Mouse (Mus musculus) megakaryocyte, adult 5-6 weeks (primary cell): ENCODE data around the gene Hoxb2. TPM values are rescaled to one million over a fixed set of nuclear protein-coding genes. Genes with fewer than 3 reads are reported as not detected.
A peak's percentile ranks its signal among the peaks of the same experiment; 100 is the strongest.

Experiments
- ATAC-seq: 2 replicates; pipeline ENCODE4 v1.8.0; 2016; ENCODE audit warnings: mild to moderate bottlenecking, inconsistent platforms; ENCODE audit not compliant: poor library complexity, severe bottlenecking
- total RNA-seq, 2 experiments: library from RNA; stranded (forward) in 1 of 2; stranded (reverse) in 1 of 2; fragments of 153-499, 151-499 nt in 1 of 2; fragments of 221-1000, 200-1000 nt in 1 of 2; gene quantifications; 2 replicates each; pipeline versions ENCODE4 v1.2.3 to v1.2.4; 2015 to 2017

Gene Hoxb2
- total RNA-seq, 2 experiments from 2014 or later: not detected

DNA sequence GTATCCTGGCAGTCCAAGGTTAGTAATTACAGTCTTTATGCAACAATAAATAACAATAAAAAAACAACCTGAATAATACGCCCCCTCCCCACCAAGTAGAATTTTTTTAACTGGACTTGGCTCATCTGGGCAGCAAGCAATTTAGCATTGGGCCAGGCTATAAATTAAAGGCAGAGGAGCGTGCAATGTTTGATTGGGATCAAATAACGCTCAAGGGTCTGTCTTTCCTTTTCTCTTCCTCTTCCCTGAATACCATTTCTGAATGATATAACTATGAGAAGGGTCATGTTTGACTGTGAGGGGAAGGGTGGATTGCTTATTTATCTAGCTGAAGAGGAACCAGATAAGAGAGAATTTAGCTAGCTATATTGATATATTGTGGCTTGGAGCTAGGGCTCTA is 1.3 kb upstream of the Hoxb2 start:
- ATAC-seq: no peak

DNA sequence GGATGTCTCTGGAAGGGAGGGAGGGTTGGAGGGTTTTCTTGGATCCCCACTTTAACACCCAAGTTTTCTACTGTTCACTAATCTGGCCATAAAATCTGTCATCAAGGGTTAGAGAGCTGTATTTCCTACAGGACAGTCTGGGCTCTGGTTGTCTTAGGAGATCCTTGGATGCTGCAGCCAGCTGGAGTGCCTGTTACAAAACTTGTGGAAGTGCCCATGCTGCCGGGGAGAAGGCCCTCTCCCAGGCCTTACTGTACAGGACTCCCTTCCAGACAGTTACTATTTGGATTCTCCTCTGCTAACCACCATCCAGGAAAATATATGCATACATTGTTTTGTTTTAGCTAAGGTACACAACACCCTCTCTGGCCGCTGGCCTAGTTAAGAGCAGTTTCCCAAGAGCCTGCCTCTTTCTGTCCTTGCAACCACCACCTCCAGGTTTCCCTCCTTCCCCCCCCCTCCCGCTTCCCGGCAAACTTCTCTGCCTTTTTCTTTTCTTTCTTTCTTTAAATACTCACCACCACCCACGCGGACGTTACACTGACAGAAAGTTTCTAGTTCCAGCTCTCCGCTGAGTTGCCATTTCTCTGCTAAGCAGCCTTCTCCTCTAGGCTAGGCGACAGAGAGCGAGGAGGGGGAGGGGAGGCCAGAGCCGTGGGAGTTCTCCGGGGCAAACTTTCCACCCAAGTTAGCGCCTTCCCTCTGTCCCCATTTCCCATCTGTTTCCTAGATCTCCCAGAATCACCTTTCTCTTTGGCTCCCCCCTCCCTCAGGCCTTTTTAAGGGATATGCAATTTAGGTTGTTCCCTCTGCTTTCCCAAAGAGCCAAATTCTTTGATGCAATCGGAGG is 609 bp upstream of the Hoxb2 start:
- ATAC-seq: no peak

DNA sequence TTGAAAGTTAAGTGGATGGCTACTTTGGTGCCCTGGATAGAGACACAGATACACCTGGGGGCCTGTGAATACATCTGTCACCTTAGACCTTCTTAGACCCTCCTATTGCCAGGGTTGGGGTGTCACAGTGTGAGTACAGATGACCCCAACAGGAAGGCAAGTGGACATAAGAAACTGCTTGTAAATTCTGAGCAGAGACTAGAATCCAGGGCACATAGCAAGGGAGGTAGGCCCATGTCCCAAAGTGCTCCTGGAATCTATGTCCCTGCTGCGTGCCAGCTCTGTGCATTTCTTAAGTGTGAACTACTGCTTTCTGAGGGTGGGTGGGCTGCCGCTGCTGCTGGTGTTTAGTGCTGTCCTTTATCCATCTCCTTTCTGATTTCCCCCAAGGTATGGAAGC is 466 bp downstream of the Hoxb2 start:
- no peak for ATAC-seq

DNA sequence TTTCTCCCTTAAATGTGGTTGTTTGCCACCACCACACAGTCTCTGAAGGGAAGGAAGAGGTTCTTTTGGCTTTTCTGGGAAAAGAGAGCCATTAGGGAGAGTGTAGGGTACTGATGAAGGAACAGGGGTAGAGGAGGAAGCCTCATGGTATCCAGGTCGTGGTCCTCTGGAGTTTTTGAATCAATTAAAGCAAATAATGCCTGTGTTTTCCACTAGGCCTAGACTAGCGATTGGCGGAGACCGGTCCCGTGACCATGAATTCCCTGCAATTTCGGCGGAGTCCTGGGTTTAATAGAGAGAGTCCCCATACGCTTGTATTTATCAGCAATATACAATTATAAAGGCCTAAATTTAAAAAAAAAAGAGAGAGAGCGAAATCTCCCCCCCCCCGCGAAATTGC is 987 bp downstream of the Hoxb2 start:
- ATAC-seq: no peak

DNA sequence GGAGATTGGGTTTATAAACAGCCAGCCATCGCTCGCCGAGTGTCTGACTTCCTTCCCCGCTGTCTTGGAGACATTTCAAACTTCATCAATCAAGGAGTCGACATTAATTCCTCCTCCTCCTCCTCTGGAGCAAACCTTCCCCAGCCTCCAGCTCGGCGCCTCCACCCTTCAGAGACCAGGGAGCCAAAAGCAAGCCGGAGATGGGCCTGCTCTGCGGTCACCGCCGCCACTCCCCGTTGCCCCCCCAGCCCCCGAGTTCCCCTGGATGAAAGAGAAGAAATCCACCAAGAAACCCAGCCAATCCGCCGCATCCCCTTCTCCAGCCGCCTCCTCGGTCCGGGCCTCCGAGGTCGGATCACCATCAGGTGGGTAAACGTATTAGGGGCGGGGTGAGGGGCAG is 1.5 kb downstream of the Hoxb2 start:
- no peak for ATAC-seq

DNA sequence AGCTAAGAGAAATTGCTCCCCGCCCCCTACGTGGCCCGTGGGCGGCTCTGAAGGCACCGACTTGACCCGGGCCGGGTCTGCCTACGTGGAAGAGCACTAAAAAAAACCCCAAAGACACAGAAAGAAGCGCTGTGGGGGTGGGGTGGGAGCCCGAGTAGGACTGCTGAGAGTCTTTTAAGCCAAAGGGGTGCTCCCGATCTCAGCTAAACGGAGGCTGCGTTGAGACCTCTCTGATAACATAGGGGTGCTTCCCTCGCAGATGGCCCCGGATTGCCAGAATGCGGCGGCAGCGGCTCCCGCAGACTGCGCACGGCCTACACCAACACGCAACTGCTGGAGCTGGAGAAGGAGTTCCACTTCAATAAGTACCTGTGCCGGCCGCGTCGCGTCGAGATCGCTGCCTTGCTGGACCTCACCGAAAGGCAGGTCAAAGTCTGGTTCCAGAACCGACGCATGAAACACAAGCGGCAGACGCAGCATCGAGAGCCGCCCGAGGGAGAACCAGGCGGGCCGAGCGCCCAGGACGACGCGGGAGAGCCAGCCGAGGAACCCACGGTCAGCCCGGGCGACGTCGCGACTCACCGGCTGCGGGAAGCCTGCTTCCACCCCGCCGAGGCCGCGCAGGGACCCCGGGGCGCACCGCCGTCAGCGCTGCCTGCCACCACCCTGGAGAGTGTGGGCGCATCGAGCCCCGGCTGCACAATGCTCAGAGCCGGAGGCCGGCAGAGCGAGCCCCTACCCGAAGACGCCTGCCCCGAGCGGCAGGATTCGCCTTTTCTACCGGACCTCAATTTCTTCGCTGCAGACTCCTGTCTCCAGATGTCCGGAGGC is 2.6 kb downstream of the Hoxb2 start:
- no peak for ATAC-seq

DNA sequence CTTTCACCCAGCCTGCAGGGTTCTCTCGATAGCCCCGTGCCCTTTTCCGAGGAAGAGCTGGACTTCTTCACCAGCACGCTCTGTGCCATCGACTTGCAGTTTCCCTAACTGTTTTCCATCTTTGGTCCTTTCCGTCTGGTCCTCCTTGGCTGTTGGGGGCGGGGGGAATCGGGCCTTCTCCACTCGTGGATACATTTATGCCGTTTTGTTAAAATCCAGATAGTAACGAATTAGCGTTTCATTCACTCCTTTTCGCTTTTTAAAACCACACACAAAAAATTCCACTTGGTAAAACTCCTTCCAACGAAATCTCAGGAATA is 3.2 kb downstream of the Hoxb2 start:
- ATAC-seq: no peak

DNA sequence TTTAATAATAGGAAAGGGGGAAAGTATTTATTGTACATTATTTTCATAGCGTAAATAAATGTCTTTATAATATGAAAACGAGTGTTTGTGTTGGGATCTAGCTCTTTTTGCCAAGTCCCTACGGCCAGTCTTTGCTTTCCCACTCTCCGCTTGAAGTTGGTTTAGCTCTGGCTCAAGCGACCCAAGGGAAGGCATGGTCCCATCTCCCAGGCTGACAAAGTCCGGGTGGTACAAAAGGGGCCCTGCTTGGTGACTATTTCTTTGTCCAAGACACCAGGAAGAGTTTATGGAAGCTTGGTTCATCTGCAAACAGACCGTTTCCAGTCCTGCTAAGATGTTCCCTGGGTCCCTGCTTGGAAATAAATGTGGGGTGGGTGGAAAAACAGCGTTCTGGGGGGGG is 3.6 kb downstream of the Hoxb2 start:
- ATAC-seq: no peak

DNA sequence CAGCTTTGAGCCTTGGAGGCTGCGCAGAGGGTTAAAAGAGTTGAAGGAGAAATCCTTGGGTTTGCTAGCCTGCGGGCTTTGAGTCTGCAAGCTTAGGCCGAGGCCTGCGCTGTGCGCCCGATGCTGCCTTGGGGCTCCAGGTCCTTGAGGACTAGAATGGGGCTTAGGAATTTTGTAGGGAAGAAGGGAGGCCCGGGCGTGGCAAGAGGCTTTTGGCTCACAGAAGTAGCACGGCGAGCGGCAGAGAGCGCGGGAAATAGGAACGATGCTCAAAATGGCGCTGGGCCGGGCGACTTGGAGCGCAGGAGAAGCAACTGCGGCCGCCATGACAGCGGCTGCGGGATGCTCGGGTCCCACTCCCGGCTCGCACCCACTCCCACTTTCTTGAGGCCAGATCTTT is 4.1 kb downstream of the Hoxb2 start:
- ATAC-seq: no peak

DNA sequence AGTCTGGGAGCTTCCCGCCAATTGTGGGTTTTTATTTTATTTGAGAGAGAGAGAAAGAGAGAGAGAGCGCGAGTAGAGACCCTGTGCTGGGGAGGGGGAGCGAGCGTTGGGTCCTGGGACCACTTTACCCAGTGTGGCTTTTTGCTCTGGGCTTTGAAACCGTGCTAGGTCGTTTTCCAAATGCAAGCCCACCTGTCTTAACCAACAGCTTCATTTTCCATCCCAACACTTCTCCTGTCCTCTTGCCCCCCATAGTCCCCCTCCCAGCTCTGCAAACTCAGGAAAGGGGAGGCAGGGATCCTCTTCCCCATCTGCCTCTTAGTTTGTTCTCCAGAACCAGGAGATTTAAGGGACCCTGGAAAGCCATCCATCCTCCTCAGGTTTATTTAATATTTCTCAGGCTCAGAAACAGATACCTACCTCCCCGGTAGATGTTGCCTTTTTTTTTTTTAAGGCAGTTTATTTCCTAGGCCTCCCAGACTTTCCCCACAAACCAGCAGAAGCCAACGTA is 4.5 kb downstream of the Hoxb2 start:
- no peak for ATAC-seq

DNA sequence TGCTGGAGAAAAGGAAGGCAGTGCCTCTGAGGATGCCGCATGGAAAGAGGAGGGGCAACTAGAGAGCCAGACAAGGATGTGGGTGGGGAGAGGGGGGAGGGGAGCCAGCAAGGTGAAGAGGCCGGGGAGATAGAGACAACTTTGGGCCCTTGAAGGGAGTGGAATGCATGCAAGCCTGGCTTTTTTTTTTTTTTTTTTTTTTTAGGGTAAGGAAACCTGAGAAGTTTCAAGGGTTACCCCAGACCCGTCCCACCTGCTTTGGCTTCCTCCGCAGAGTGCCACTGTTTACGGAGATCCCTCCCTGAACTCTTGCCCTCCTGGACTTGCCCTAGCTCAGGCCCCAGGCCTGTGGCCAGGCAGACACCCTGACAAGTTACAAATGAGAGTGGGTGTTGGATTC is 13.5 kb downstream of the Hoxb2 start:
- ATAC-seq: no peak

DNA sequence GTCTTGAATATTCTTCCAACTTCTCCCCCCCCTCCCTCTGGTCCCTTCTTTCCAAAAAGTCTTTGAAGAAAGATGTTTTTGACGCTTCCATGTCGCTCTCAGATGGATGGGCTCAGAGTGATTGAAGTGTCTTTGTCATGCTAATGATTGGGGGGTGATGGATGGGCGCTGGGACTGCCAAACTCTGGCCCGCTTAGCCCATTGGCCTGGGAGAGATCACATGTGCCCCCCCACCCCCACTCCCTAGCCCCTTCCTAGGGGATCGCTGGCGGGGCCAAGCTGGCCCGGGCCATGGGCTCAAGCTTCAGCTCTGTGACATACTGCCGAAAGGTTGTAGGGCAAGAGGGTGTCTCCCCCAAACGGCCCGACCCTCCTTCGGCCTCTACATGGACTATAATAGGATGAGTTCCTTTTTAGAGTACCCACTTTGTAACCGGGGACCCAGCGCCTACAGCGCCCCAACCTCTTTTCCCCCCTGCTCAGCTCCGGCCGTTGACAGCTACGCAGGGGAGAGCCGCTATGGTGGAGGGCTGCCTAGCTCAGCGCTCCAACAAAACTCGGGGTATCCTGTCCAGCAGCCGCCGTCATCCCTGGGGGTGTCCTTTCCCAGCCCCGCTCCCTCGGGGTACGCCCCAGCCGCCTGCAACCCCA is 15.2 kb downstream of the Hoxb2 start, which contains the start of gene Hoxb1:
TSS of gene Hoxb1 (plus strand) at position 312 of the 651 bp plus-strand sequence.
- peak; percentile 25; the same call in 1 of the 2 replicates for ATAC-seq

DNA sequence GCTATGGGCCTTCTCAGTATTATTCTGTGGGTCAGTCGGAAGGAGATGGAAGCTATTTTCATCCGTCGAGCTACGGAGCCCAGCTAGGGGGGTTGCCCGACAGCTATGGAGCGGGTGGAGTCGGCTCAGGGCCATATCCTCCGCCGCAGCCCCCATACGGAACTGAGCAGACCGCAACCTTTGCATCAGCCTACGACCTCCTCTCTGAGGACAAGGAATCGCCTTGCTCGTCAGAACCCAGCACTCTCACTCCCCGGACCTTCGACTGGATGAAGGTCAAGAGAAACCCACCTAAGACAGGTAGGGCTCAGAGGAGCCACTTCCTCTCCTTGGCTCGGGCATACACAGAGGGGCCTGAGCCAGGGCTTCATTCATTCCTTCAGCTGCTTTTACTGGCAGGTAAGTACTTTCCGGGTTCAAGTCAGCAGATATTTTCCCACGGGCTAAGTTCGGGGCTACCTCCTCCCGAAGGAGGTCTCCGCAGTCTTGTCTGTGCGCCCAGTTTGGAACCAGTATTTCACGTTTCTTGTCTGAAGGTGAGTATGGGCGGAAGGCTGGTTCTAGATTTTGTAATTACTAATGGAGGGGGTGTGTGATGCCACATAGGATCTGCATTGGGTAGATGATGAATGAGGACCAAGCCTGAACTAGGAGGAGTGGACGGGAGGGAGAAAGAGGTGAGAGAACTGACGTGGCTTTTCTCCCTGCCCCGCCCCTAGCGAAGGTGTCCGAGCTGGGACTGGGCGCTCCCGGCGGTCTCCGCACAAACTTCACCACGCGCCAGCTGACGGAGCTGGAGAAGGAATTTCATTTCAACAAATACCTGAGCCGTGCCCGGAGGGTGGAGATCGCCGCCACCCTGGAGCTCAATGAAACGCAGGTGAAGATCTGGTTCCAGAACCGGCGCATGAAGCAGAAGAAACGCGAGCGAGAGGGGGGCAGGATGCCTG is 16.0 kb downstream of the Hoxb2 start:
- peak; percentile 46; the same call in 1 of the 2 replicates for ATAC-seq

DNA sequence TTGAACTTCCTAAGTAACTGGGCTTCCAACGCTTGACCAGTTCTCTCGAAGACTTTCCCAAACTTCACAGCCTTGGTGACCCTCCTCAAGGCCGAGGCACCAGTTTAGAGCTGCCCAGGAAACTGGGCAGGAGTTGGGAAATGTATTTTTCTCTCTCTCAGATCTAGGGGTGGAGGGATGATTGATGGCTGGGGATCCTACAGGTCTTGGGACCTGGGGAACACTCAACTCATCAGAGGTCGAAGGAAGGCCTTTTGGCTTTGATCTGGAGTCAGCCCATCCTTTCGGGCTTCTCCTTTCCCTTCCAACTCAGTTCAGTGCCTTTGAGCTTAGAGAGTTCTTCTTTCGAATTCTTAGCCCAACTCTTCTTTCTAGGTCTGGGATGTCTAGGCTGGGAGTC is 16.8 kb downstream of the Hoxb2 start:
- ATAC-seq: no peak

DNA sequence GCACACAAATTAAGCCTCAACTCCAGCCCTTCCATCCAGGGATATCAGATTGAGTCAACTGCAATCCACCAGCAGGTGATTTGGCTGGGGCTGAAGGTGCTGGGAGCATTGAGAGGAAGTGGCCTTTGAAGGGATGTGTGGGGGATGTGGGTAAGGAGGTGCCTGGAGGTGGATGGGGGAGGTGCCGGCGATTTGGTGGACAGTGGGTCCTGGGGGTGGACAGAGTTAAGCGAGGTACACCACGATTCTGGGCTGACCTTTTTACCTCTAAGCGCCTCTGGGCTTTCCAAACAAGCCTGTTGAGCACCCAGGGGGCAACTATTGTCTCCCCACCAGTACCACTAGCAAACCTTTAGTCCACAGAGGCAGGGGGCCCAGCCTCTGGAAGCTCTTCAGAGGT is 18.4 kb downstream of the Hoxb2 start:
- no peak for ATAC-seq

DNA sequence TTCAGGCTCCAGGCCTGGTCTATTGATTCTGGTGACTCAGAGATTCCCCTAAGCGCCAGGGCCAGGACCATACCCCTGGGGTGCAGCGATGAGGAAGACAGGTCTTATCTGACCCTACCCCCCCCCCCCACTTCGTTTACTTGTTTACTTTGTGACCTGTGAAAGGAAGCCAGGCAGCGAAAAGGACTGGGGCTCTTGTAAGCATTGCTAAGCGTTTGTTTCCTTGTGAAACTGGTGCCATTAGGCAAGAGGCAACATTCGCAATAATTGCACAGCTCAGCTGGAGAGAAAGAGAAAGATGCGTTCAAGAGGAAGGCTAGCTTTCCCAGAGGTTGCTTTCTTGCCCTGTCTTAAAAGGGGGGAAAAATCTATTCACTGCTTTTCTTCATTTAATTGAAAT is 18.8 kb downstream of the Hoxb2 start:
- ATAC-seq: peak; percentile 72

DNA sequence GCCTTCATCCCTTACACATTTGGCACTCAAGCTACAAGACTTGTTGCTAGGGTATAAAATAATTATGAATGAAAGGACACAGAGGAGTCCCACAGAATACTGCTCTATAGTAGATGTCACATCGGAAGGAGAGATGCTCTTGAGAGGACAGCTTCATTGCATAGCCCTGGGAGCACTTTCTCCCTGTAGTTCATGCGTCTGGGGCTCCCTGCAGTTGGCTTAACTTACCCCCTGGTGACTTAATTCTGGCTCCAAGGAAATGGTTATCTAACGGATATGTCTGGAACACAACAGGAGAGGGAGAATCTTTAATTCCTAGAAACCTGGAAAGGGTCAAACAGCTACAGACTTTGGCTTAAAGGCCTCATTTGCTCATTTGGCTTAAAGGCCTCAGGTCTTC is 21.4 kb downstream of the Hoxb2 start:
- no peak for ATAC-seq

DNA sequence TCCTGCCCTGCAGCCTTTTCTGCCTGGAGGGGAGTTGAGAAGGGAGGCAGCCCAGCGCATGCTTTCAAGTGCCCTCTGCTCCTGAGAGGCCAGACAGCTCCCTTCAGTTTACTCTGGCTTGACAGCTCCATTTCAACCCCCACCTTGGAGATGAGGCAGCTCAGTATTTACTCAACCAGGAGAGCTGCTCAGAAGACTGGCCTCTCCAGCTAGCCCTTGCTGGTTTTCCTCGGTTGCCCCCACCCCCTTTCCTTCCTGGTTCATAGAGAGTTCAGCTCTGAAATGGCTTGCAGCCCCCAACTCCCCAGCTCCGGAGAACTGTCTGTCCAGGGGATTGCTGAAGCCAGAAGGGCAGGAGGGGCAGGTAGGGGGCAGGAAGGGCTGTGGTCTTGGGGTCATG is 22.2 kb downstream of the Hoxb2 start:
- no peak for ATAC-seq

DNA sequence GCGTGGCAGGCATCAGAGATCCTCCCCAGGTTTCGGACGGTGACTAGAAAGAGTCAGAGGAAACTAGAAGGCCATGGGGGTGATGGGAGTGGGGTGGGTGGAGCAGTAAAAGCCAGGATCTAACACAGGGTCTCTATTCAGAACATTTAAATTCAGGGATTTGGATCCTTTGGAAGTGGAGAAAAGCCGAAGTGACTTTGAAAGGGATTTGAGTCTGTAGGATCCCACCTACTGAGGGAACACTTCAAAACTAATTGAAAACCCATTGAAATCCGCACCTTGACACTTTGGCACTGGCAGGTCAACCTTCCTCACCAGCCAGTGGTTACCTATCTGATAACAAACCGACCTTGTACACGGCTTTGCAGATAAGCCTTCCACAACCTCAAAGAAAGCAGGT is 24.5 kb downstream of the Hoxb2 start:
- no peak for ATAC-seq

DNA sequence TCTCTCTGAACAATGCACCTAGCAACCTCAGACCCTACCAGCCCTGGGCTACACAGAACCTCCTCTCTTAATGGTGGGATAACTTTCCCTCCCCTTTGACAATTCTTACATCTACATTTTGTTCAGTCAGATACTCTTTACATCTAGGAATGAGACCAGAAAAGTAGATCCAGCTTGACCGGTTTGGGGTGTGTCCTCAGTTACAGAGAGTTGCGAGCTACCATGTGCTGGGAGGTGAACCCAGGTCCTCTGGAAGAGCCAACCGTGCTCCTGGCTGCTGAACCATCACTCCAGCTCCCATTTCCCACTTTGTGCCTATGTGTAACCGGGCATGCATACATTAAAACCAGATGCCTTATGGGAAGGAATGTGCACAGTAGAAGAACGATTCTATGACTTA is 33.1 kb downstream of the Hoxb2 start:
- no peak for ATAC-seq
